ENCODE assay signal across 38 mouse cellular contexts in the genomic region with DNA sequence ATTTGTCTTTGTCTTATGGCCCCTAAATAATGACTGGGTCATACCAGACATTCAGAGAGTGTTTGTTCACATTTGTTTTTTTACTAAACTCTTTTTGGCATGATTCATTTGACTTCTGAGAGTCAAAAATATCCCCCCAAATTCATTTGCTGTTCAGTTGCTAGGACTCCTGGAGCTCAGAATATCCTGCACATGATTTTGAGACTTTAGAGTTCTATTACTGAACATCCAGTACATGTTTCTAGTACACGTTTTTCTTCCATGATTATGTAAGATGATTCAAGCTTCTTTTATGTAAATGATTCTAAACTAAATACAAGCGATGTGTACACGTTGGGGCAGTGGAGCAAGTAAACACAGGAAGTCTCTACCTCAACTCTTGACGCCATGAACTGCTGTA. TPM values are rescaled to one million over a fixed set of nuclear protein-coding genes. Genes with fewer than 3 reads are reported as not detected.
"Had no signal": no experiment of that assay in that cellular context is flagged by ENCODE, and none has a peak within 500 bp of the region (broad histone marks: within the 10 kb centered on the region; RNA-seq: fewer than 3 reads in every experiment).

No protein-coding gene starts in this region.

- ATAC-seq: liver, embryonic 12.5 days; liver, postnatal 0 days; lung, postnatal 0 days; midbrain, embryonic 13.5 days; midbrain, embryonic 15.5 days; midbrain, embryonic 16.5 days had no signal

- DNase-seq: left cerebral cortex, postnatal 4 days; liver; liver, embryonic 13.5 days; liver, postnatal 0 days; lung, adult 18-20 months; lung, adult 2 months; lung, embryonic 14.5 days; lung, postnatal 10 days; lung, postnatal 14 days; lung, postnatal 36 days; lung, postnatal 4 days; midbrain, embryonic 14.5 days had no signal

RNA-seq across cellular contexts. Expression of gene AF067063, which starts 32.4 kb away (rescaled TPM):
- polyA plus RNA-seq: limb, embryonic 10.5 days; limb, embryonic 11.5 days; limb, embryonic 12.5 days; limb, embryonic 13.5 days; limb, embryonic 14.5 days; limb, embryonic 15.5 days; liver, adult 2 months; liver, embryonic 11.5 days; liver, embryonic 12.5 days; liver, embryonic 13.5 days; liver, embryonic 14.5 days; liver, embryonic 15.5 days; liver, embryonic 16.5 days; liver, postnatal 0 days; lung, adult 2 months; lung, embryonic 14.5 days; lung, embryonic 15.5 days; lung, embryonic 16.5 days; lung, postnatal 0 days; macrophage; midbrain, embryonic 10.5 days; midbrain, embryonic 11.5 days; midbrain, embryonic 12.5 days; midbrain, embryonic 13.5 days; midbrain, embryonic 14.5 days; midbrain, embryonic 15.5 days; midbrain, embryonic 16.5 days; midbrain, postnatal 0 days; myocyte; neural tube, embryonic 11.5 days; neural tube, embryonic 12.5 days had no signal

RNA-seq across cellular contexts. Expression of gene D13Ertd608e, which starts 38.1 kb away (rescaled TPM):
- polyA plus RNA-seq: limb, embryonic 10.5 days; limb, embryonic 11.5 days; limb, embryonic 12.5 days; limb, embryonic 13.5 days; limb, embryonic 14.5 days; limb, embryonic 15.5 days; liver, adult 2 months; liver, embryonic 11.5 days; liver, embryonic 12.5 days; liver, embryonic 13.5 days; liver, embryonic 14.5 days; liver, embryonic 15.5 days; liver, embryonic 16.5 days; liver, postnatal 0 days; lung, adult 2 months; lung, embryonic 14.5 days; lung, embryonic 15.5 days; lung, embryonic 16.5 days; lung, postnatal 0 days; macrophage; midbrain, embryonic 10.5 days; midbrain, embryonic 11.5 days; midbrain, embryonic 12.5 days; midbrain, embryonic 13.5 days; midbrain, embryonic 14.5 days; midbrain, embryonic 15.5 days; midbrain, embryonic 16.5 days; midbrain, postnatal 0 days; myocyte; neural tube, embryonic 11.5 days; neural tube, embryonic 12.5 days had no signal
